Mouse (Mus musculus) left cerebral cortex, adult 11 months (tissue): ENCODE measurements around the gene Shh.

Experiments used
- DNase-seq: peaks from one replicate; pipeline ENCODE4 v3.0.0; 2022; ENCODE audit warnings: low spot score

Shh gene

GRCm38 (mm10) chr5:28466760-28467306, at the start of gene Shh:
Shh (minus strand) TSS chr5:28467256.
- DNase-seq, result no peak

- DNase-seq, result no peak
Observed at GRCm38 (mm10) chr5:28500792-28501439, 33.9 kb upstream of the Shh start.

GRCm38 (mm10) chr5:28498846-28499245, 31.8 kb upstream of the Shh start:
- no peak for DNase-seq

GRCm38 (mm10) chr5:28495712-28496650, 28.9 kb upstream of the Shh start:
- no peak for DNase-seq

DNA sequence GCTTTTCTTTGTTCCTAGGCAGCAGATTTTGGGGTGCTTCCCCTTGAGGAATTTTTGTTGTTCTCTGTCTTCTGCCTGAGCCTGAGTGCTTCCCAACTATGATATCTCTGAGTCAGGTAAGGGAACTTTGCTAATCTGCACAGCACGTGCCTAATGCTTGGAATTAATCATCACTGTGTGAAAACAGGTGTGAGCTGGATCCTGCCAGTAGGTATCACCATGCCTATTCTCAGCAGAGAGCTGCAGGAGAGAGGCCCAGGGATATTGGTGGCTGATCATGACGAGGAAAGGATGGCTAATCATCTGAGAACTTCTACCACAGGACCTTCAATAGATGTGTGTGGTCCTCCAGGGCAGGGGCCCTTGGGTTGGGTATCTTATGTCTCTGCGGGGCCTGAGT, 26.5 kb upstream of the Shh start:
- DNase-seq, result no peak

GRCm38 (mm10) chr5:28482991-28483390, 15.9 kb upstream of the Shh start:
- DNase-seq, result no peak

- no peak for DNase-seq
Observed at GRCm38 (mm10) chr5:28481730-28482129, 14.7 kb upstream of the Shh start.

- no peak for DNase-seq
Observed at GRCm38 (mm10) chr5:28476389-28477379, 9.6 kb upstream of the Shh start.

DNA sequence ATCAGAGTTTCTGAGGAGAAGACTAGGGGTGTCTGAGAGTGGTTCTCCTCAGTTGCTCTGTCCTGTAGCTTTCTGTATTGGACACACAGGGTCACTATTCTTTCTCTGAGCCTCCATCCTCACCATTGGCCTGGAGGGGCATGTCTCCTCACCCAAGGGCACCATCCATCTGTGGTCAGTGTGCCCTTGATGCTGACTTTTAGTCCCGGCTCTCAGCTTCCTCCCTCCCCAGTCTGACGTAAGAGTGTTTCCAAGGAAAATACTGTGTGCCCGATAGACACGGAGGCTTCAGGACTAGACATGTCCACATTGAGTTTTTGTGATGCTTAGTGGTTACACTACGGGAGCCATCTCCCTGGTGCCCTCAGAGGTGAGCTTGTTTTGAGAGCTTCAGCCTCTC, 6.5 kb upstream of the Shh start:
- no peak for DNase-seq

- no peak for DNase-seq
Observed at GRCm38 (mm10) chr5:28469525-28470202, 2.6 kb upstream of the Shh start.

- no peak for DNase-seq
Observed at GRCm38 (mm10) chr5:28466351-28466750, 705 bp downstream of the Shh start.

DNA sequence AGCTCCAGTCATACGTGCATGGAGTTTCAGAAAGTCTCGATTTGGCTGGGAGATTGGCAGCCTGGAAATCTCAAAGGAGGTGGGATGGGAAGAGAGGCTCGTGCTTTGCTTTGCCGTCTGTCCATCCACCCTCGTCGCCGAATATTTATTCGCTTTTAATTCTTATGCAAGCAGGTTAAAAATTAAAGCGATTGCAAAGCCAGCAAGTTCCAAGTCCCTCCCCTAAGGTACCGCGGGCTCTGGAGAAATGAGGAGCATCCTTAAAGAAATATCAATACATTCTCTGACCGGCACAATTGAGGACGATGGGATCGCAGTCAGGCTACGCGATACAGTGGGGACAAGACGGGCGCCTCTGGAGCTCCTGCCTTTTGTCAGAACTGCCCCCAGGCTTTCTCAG, 1.5 kb downstream of the Shh start:
- DNase-seq, result no peak

GRCm38 (mm10) chr5:28465099-28465406, 2.0 kb downstream of the Shh start:
- DNase-seq, result no peak

- no peak for DNase-seq
Observed at GRCm38 (mm10) chr5:28464361-28465098, 2.5 kb downstream of the Shh start.

DNA sequence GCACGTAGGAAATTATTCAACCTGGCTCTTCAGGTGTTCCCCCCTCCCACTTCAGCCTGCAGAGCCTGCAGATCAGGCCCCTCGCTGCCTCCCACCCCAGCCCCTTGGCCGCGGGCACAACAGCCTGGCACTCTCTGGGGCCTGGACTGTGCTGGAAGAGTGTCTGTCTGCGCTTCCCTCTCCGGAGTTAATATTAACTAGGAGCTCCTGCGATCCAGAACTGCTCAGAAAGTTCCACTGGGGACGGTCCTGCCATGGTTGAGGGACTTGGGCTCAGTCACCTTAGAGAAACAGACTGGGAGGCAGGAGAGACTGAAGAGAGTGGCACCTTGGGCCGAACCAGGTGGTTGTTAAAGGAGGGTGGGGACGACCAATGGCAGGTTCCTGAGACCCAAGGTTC, 3.4 kb downstream of the Shh start:
- no peak for DNase-seq

GRCm38 (mm10) chr5:28462741-28463590, 4.1 kb downstream of the Shh start:
- no peak for DNase-seq

DNA sequence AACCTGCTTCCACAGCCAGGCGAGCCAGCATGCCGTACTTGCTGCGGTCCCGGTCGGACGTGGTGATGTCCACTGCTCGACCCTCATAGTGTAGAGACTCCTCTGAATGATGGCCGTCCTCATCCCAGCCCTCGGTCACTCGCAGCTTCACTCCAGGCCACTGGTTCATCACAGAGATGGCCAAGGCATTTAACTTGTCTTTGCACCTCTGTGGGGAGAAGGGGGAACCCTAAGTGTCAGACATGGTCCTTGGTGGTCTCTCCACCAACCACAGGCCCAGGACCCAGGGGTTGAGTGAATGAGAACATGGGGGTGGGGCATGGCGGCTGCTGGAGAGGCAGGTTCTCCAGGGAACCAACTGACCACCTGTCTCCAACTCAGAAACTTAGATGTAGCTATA, 5.7 kb downstream of the Shh start:
- no peak for DNase-seq

- DNase-seq, result no peak
Observed at GRCm38 (mm10) chr5:28460556-28461350, 6.3 kb downstream of the Shh start.
